Mouse (Mus musculus): ENCODE data around the gene 2700049A03Rik.
"Not testable (repeated sequence)": the region's sequence is repeated elsewhere in the genome, so short reads cannot be mapped to it uniquely, and the experiment has no call there.

Gene 2700049A03Rik

GRCm38 (mm10) chr12:71136130-71136973, at the start of gene 2700049A03Rik, which contains the start of gene Timm9:
Gene 2700049A03Rik (plus strand): TSS chr12:71136848.
Gene Timm9 (minus strand): TSS chr12:71136684.
- DNase-seq (ENCODE audit: low spot score in 2 of 2) = peak; percentile 67 to 69

DNA sequence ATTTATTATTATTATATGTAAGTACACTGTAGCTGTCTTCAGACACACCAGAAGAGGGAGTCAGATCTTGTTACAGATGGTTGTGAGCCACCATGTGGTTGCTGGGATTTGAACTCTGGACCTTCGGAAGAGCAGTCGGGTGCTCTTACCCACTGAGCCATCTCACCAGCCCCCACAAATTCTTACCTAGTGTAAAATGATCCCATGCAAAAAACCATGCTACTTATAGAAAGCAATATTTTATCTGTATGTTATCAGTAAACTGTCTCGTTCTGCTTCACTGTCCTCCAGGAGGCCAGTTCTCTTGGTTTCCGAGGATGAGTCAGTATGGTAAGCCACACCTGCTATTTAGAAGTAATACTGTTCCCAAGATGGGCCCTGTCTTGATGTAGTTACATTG, 32.4 kb upstream of the 2700049A03Rik start:
- not testable (repeated sequence) for DNase-seq (ENCODE audit: low spot score in 2 of 2)

- DNase-seq (ENCODE audit: low spot score in 2 of 2) = no peak
Observed at GRCm38 (mm10) chr12:71107216-71107771, 29.4 kb upstream of the 2700049A03Rik start.

DNA sequence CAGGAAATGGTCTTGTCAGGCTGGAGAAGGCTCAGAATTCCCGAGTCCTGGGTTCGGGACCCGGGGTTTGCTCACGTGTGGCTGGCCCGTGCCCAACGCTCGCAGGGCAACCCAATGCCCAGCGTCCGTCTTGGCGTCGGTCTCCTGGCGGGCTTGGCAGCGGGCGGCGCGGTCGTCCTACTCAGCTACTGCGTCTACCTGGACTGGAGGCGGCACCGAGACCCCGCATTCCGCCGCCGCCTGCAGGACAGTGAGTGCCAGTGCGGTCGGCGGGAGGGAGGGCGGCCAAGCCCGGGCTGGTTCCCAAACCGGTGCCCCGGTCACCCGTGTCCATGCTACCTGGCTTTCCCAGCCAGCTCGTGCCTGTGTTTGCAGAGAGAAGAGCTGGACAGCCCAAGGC, 25.3 kb upstream of the 2700049A03Rik start, which contains the start of gene Tomm20l:
Gene Tomm20l, plus strand, starts transcription at position 98 of the 400 bp plus-strand sequence.
- peak in 1 of 2 experiments; percentile 29 for DNase-seq (ENCODE audit: low spot score in 2 of 2)

- DNase-seq (ENCODE audit: low spot score in 2 of 2) = no peak
Observed at GRCm38 (mm10) chr12:71113074-71113473, 23.6 kb upstream of the 2700049A03Rik start.

DNA sequence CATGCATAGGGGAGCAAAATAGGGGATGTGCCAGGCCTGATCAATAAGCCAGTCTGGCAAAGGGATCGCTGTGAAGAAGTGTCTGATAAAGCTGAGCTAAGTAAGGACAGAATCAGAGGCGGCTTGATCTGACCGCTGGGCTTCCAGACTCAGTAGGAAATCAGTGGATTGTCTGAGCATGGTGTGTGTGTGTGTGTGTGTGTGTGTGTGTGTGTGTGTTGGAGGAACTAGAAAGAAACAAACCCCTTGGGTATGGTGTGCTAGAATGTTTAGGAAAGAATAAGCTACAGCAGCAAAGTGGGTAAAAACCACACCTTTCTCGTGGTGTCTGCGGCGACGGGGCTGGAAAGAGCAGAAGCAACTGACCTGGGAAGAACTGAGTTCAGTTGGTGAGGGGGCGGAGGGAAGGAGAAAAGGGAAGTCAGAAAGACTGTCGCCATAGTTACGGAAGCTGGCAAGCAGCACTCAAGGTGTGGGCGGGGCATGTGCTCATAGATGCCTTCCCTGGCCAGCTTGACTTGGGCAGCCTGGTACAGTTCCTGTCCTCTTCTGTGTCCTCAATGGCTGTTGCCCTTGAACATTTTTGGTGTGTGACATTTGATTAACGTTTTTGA, 22.9 kb upstream of the 2700049A03Rik start:
- DNase-seq (ENCODE audit: low spot score in 2 of 2) = no peak

GRCm38 (mm10) chr12:71116411-71116810, 20.2 kb upstream of the 2700049A03Rik start:
- DNase-seq (ENCODE audit: low spot score in 2 of 2) = no peak

DNA sequence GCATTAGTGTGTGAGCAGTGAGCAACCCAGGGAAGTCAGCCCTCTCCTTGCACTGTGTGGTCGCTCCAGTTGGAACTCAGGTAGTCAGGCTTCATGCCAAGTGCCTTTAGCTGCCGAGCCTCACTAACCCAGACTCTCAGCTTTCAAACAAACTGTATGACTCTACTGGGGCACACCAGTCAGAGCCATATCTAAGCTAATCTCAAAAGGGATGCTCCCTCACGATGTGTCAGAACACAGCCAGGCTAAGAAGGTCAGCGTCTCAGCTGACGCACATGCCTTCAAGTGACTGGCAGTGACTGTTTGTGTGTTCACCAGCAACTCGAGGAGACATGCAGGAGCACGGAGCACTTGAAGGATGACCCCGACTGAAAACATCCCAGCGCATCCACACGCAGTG, 13.9 kb upstream of the 2700049A03Rik start:
- DNase-seq (ENCODE audit: low spot score in 2 of 2) = no peak

DNA sequence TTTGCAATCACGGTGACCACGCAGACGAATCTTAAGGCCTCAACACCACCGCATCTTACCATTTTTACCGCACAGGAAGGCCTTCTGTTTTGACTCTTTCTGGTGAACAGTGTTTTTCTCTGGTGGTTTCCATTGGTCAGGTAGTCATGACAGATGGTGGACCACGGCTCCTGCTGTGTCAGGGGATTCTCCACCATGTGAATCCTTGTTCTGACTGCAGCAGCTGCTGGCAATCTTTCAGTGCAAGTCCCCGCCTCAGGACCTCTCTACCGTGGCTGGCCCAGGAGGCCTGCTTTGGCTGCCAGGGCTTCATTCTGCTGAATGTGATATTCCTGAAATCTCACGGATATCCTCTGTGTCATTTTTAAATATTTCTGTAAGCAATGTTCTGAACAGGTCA, 13.4 kb upstream of the 2700049A03Rik start:
- no peak for DNase-seq (ENCODE audit: low spot score in 2 of 2)

GRCm38 (mm10) chr12:71135581-71135980, 1.1 kb upstream of the 2700049A03Rik start:
- no peak for DNase-seq (ENCODE audit: low spot score in 2 of 2)

DNA sequence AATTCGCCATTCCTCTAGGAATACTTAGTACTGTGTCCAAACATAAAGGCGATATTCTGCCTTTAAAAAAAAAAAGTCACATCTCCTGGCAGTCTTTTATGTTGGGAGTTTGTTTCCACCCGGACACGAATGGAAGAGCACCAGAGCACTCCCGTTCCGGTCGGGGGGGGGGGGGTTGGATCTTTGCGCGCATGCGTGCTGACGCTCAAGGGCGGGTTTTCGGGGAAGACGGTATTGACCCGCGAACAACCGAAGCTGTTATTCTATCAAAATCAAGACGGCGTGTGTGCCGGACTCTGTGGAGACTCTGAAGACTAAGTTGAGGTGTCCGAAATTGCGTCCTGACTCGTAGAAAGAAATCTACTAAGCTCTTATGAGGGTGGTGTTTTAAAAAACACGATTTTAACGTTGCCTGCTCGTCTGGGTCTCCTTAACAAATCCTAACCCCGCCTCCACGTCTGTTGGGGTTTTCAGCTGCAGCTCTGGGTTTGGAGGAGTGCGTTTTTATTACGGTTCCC, 385 bp downstream of the 2700049A03Rik start:
- DNase-seq (ENCODE audit: low spot score in 2 of 2) = peak; percentile 66 to 81

- DNase-seq (ENCODE audit: low spot score in 2 of 2) = no peak
Observed at GRCm38 (mm10) chr12:71137686-71138085, 1.0 kb downstream of the 2700049A03Rik start.

DNA sequence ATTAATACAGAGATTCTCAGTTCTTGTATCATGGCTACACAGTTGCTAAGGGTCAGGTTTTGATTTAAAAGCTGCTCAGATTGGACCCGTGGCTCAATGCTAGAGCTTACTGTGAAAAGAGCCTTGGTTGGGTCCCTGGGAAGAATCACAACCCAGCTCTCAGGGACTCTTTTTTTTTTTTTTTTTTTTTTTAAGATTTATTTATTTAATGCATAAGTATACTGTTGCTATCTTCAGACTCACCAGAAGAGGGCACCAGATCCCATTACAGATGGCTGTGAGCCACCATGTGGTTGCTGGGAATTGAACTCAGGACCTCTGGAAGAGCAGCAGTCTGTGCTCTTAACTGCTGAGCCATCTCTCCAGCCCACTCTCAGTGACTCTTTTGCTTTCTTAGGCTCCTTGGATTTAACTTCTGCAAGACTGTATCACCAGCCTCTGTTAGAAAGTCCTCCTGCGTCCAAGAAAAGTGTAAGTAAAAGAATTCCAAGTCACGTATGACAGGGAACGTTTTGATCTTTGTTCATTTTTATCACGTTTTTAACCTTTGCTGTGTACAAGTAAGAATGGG, 2.7 kb downstream of the 2700049A03Rik start:
- no peak for DNase-seq (ENCODE audit: low spot score in 2 of 2)

DNA sequence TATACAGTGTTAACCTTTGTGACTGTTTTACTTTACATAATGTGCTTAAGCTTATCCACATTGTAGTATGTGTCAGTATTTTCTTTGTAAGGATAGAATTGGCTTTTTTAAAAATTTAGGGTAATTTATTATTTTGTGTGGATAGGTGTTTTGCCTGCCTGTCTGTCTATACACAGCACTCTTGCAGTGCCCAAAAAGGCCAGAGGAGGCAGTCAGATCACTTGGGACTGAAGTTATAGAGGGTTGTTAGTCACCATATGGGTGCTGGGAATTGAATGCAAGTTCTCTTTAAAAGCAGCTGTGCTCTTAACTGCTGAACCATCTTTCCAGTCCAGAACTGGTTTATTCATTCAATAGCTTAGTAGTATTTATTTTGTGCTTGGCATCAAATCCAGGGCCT, 4.5 kb downstream of the 2700049A03Rik start:
- DNase-seq (ENCODE audit: low spot score in 2 of 2) = no peak

DNA sequence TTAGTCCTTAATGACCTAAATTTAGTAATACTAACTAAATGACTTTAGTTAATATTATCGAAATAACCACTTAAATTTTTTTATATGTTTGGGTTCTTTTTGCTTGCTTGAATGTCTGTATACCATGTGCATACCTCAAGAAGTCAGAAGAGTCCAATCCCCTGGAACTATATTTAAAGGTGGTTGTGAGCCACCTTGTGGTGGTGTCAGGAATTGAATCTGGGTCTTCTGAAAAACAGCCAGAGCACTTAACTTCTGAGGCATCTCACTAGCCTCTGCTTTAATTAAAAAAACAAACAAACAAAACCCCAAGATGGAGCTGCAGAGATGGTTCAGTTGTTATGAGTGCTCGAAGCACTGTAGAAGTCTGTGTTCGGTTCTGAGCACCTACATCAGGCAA, 11.0 kb downstream of the 2700049A03Rik start:
- DNase-seq (ENCODE audit: low spot score in 2 of 2) = no peak

- DNase-seq (ENCODE audit: low spot score in 2 of 2) = no peak
Observed at GRCm38 (mm10) chr12:71148801-71149200, 12.2 kb downstream of the 2700049A03Rik start.

DNA sequence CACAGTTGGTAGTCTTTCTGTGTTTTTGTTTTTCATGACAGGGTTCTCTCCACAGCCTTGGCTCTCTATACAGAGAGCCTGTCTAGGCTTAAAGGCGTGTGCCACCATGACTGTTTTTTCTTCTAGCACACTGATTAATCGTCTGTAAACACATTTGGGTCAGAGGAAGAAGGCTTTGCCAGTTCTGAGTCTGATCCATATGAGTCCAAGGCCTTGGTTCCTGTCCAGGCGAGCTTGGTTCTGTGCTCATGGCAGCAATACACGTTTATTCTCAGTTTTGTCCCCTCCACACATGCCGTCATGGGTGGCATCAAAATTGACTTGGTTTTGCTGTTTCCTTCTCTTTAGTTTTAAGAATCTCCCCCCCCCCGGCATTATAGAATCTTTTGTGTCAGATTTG, 12.8 kb downstream of the 2700049A03Rik start:
- DNase-seq (ENCODE audit: low spot score in 2 of 2) = no peak

DNA sequence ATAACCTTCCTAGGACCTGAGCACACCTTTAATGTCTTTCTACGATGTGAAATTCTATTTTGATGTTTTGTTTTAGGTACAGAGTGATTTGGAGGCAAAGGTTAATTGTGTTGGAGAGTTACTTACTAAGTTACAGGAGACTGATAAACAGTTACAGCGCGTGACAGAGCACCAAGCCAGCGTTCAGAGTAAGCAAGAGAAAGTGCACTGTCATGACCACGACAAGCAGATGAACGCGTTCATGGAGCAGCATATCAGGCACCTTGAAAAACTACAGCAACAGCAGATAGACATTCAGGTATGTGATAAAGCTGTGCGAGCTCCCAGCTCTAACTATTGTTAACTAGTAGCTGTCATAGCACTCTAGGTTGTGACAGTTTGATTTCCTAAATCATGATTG, 13.5 kb downstream of the 2700049A03Rik start:
- no peak for DNase-seq (ENCODE audit: low spot score in 2 of 2)

DNA sequence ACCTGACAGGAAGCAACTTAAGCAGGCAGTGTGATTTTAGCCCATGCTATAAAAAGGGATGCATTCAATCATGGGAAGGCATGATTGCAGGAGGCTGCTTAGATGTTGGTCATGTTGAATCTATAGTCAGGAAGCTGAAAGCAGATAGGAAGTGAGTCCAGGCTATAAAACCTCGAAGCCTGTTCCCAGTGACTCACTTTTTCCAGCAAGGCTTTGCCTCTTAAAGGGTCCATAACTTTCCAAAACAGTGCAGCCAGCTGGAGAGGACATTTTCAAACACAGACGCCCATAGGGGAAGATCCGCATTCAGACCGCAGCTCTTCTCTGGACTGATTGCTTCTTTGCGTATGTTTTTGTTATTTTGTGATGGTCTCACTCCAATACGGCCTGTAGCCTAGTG, 18.3 kb downstream of the 2700049A03Rik start:
- no peak for DNase-seq (ENCODE audit: low spot score in 2 of 2)

- DNase-seq (ENCODE audit: low spot score in 2 of 2) = no peak
Observed at GRCm38 (mm10) chr12:71157974-71158373, 21.3 kb downstream of the 2700049A03Rik start.

DNA sequence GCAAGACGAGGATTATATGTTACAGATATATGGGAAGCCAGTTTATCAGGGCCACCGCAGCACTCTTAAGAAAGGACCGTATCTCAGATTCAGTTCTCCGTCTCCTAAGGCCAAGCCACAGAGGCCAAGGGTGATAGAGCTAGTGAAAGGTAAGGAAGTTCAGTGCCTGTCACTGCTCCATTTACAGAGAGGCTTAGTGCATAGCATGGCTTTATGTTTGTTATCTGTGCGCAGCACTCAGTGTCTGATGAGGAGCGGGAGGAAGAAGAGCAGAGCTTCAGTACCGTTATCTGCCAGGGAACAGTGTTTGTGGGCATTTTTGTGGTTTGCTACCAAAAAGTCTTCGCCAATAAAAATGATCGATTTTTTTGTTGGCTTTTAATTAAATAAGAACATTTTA, 27.8 kb downstream of the 2700049A03Rik start:
- DNase-seq (ENCODE audit: low spot score in 2 of 2) = no peak

GRCm38 (mm10) chr12:71169911-71170310, 33.3 kb downstream of the 2700049A03Rik start:
- DNase-seq (ENCODE audit: low spot score in 2 of 2) = no peak

Measured in urinary bladder, postnatal 4 days (tissue).